Mouse (Mus musculus) right cerebral cortex, postnatal 4 days (tissue): ENCODE results near the gene Morc1.
A peak's percentile ranks its signal among the peaks of the same experiment; 100 is the strongest.

Source experiments
- DNase-seq: peaks from one replicate; pipeline ENCODE4 v3.0.0-alpha.2; 2022

Gene Morc1

GRCm38 (mm10) chr16:48474896-48475802 lies 44.1 kb downstream of the Morc1 start:
- DNase-seq = no peak

- DNase-seq = no peak
Measured at GRCm38 (mm10) chr16:48479266-48479848, 48.3 kb downstream of the Morc1 start.

GRCm38 (mm10) chr16:48516776-48517499 lies 85.9 kb downstream of the Morc1 start:
- no peak for DNase-seq

- DNase-seq = no peak
Measured at GRCm38 (mm10) chr16:48519569-48519968, 88.5 kb downstream of the Morc1 start.

GRCm38 (mm10) chr16:48537108-48537507 lies 106.1 kb downstream of the Morc1 start:
- DNase-seq = no peak

- DNase-seq = no peak
Measured at GRCm38 (mm10) chr16:48562290-48563080, 131.4 kb downstream of the Morc1 start.

- peak; percentile 86 for DNase-seq
Measured at GRCm38 (mm10) chr16:48570354-48570753, 139.3 kb downstream of the Morc1 start.

- no peak for DNase-seq
Measured at GRCm38 (mm10) chr16:48574072-48574471, 143.0 kb downstream of the Morc1 start.

- DNase-seq = no peak
Measured at GRCm38 (mm10) chr16:48574499-48574898, 143.5 kb downstream of the Morc1 start.

GRCm38 (mm10) chr16:48585369-48585768 lies 154.3 kb downstream of the Morc1 start:
- DNase-seq = no peak

GRCm38 (mm10) chr16:48594457-48594856 lies 163.4 kb downstream of the Morc1 start:
- DNase-seq = no peak

GRCm38 (mm10) chr16:48595216-48595615 lies 164.2 kb downstream of the Morc1 start:
- DNase-seq = no peak

GRCm38 (mm10) chr16:48603735-48604211 lies 172.7 kb downstream of the Morc1 start:
- DNase-seq = no peak

- DNase-seq = no peak
Measured at GRCm38 (mm10) chr16:48606476-48607038, 175.5 kb downstream of the Morc1 start.

- no peak for DNase-seq
Measured at GRCm38 (mm10) chr16:48608224-48608623, 177.2 kb downstream of the Morc1 start.

- no peak for DNase-seq
Measured at GRCm38 (mm10) chr16:48610866-48611265, 179.8 kb downstream of the Morc1 start.

GRCm38 (mm10) chr16:48611436-48611835 lies 180.4 kb downstream of the Morc1 start:
- no peak for DNase-seq

- DNase-seq = no peak
Measured at GRCm38 (mm10) chr16:48613783-48614182, 182.7 kb downstream of the Morc1 start.

- DNase-seq = no peak
Measured at GRCm38 (mm10) chr16:48620510-48620909, 189.5 kb downstream of the Morc1 start.

GRCm38 (mm10) chr16:48621019-48621418 lies 190.0 kb downstream of the Morc1 start:
- no peak for DNase-seq

- no peak for DNase-seq
Measured at GRCm38 (mm10) chr16:48623447-48623846, 192.4 kb downstream of the Morc1 start.

- no peak for DNase-seq
Measured at GRCm38 (mm10) chr16:48626186-48626585, 195.1 kb downstream of the Morc1 start.
